Mouse (Mus musculus): Measurements from ENCODE around the gene Spert. TPM values are rescaled to one million over a fixed set of nuclear protein-coding genes. Genes with fewer than 3 reads are reported as not detected.

The Spert gene
- total RNA-seq, 2 experiments from 2014 or later = not detected

Other genes with a start within 250 kb of the Spert start
- gene Siah3, start 137.1 kb downstream of the Spert start, total RNA-seq (2021) = under 1 TPM in 1 of 2 experiments, not detected in 1; 0.07 TPM
- gene Erich6b, start 49.1 kb upstream of the Spert start, total RNA-seq (2021) = not detected
- gene Cog3, start 161.4 kb upstream of the Spert start, total RNA-seq (2021) = 10 to 100 TPM; 16.3 to 16.7 TPM
- 10 to 100 TPM; 20.2 to 23.5 TPM for gene Slc25a30, start 193.9 kb upstream of the Spert start, total RNA-seq (2021)

All from heart, postnatal 10 days (tissue).